Mouse (Mus musculus) embryonic fibroblast, embryonic 13.5 days (primary cell): ENCODE data around the gene Celsr3.

Experiments used
- CTCF ChIP-seq: IDR thresholded peaks from 2 replicates; pipeline ENCODE4 v1.5.1; 2011; ENCODE audit warnings: mild to moderate bottlenecking, control low read depth, low read length, moderate library complexity, borderline replicate concordance; ENCODE audit not compliant: insufficient read depth
- POLR2A ChIP-seq: IDR thresholded peaks from 2 replicates; pipeline ENCODE4 v1.6.1; 2011; ENCODE audit warnings: low read depth, mild to moderate bottlenecking, control low read depth, low read length, moderate library complexity

DNA sequence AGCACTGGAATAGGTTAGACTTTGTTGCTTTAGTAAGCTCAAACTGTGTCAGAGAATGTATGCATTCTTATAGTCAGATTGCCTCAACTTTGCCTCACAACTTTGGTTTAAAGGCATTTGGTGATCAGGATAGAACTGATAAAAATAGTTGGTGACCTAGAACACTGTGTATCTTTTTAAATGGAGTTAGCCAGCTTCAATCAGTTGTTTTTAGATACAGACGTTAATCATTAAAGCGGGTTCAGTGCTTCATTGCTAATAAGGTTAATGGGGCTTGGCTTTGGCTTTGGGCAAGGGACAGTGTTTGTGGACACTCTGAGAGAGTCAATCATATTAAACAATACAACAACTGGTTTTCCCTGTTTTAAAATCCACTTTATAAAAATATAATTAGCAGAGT, 30.8 kb upstream of the Celsr3 start:
- TF ChIP-seq CTCF, result no peak
- TF ChIP-seq POLR2A, result no peak
